Mouse (Mus musculus): Measurements from ENCODE around the gene Cmtm5.
"Not testable (repeated sequence)": the region's sequence is repeated elsewhere in the genome, so short reads cannot be mapped to it uniquely, and the experiment has no call there.

GRCm38 (mm10) chr14:54947008-54947407 is 10.9 kb downstream of the Cmtm5 start:
- not testable (repeated sequence) for TF ChIP-seq CTCF (conservative IDR thresholded peaks at IDR 0.05; ENCODE audit: low read length); POU5F1 (IDR thresholded peaks at IDR 0.05; ENCODE audit: borderline replicate concordance, low read length)
